Mouse (Mus musculus) cortical plate, adult 2 months (tissue): ENCODE results near the gene Nfic.

Source experiments
- CTCF ChIP-seq: fragments of 200-500 bp; IDR thresholded peaks from 2 replicates; pipeline ENCODE4 v1.5.1; 2011; ENCODE audit warnings: mild to moderate bottlenecking, control low read depth, low read length; ENCODE audit not compliant: insufficient read depth; ENCODE audit errors: extremely low read depth
- POLR2A ChIP-seq: fragments of 200-500 bp; IDR thresholded peaks from 2 replicates; pipeline ENCODE4 v1.6.1; 2011; ENCODE audit warnings: mild to moderate bottlenecking, low read length, control low read depth; ENCODE audit not compliant: insufficient read depth; ENCODE audit errors: extremely low read depth

DNA sequence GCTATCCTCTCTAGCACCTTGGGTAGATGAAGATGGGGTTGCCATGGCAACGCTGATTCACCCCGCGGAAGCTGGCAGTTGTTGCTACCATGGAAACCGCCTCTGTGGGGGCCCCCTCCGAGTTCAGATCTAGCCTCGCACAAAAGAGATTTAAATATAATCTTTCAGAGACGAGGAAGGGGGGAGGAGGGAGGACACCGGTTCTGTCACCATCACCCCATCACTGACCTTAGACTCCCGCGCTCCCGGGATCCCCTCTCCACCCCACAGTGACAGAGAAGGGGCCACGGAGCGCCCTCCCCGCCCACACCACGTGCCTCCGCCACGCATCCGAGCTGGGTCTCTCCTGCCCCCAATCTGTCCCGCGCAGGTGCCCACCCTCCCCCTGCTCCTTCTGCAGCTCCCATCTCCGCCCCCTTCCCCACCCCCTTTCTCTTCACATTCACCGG lies 17.6 kb upstream of the Nfic start:
- TF ChIP-seq CTCF = no peak
- TF ChIP-seq POLR2A = 0 out of 2 replicates have a peak, but pooled peaks have one; percentile 18
